8 mouse cellular contexts compared by ENCODE assay signal in genomic region chr7:49427843-49428242, GRCm38 (mm10).
DNase-seq lines count a peak whose midpoint lies in the region; ATAC-seq and TF ChIP-seq lines count a peak whose summit lies in the region.

No protein-coding gene starts in this region.

- peaks cover 22% of the 10 kb centered on the region; the same call in 1 of the 2 replicates for H3K4me1 ChIP-seq in hindbrain, embryonic 10.5 days (replicated peaks)
- H3K4me1 ChIP-seq in hindbrain, embryonic 14.5 days (replicated peaks; ENCODE audit: control insufficient read depth, insufficient read depth, low read length): no peaks in the 10 kb centered on the region
- H3K4me1 ChIP-seq in lung, postnatal 0 days (ENCODE audit: insufficient read depth, low read depth, low read length): no peaks in the 10 kb centered on the region

- no peak overlapping the region for H3K4me2 ChIP-seq in hindbrain, embryonic 14.5 days (replicated peaks)
- no peak overlapping the region for H3K4me2 ChIP-seq in lung, postnatal 0 days (replicated peaks; ENCODE audit: low read depth, low read length)

- WGBS in hindbrain, embryonic 10.5 days: 51% methylated on average over 6 of the region's 6 CpGs
- 57% methylated on average over 6 of the region's 6 CpGs for WGBS in hindbrain, embryonic 14.5 days
- WGBS in lung, postnatal 0 days: 35% methylated on average over 6 of the region's 6 CpGs

- no peaks in the 10 kb centered on the region for H3K9me3 ChIP-seq in hindbrain, embryonic 10.5 days
- no peaks in the 10 kb centered on the region for H3K9me3 ChIP-seq in hindbrain, embryonic 14.5 days (ENCODE audit: control insufficient read depth, low read length)
- no peaks in the 10 kb centered on the region for H3K9me3 ChIP-seq in lung, postnatal 0 days (ENCODE audit: low read length)

- no peak overlapping the region for H3K4me3 ChIP-seq in hindbrain, embryonic 10.5 days
- no peak overlapping the region for H3K4me3 ChIP-seq in hindbrain, embryonic 14.5 days (replicated peaks; ENCODE audit: low read length)
- no peak overlapping the region for H3K4me3 ChIP-seq in C2C12 (ENCODE audit: insufficient read depth, poor library complexity, severe bottlenecking)
- H3K4me3 ChIP-seq in lung, postnatal 0 days (ENCODE audit: low read depth, low read length): no peak overlapping the region

- ATAC-seq in hindbrain, embryonic 14.5 days (ENCODE audit: low FRiP score): no peak
- 0 out of 2 replicates have a peak, but pooled peaks have one; percentile 20 for ATAC-seq in lung, postnatal 0 days

- H3K36me3 ChIP-seq in hindbrain, embryonic 10.5 days: peaks cover 5% of the 10 kb centered on the region; the same call in 1 of the 2 replicates
- H3K36me3 ChIP-seq in hindbrain, embryonic 14.5 days (replicated peaks; ENCODE audit: control insufficient read depth, insufficient read depth): no peaks in the 10 kb centered on the region
- peaks cover 5% of the 10 kb centered on the region for H3K36me3 ChIP-seq in C2C12 (ENCODE audit: control insufficient read depth, insufficient read depth)
- no peaks in the 10 kb centered on the region for H3K36me3 ChIP-seq in lung, postnatal 0 days (ENCODE audit: insufficient read depth, low read length)

- no peaks in the 10 kb centered on the region for H3K79me3 ChIP-seq in C2C12 (ENCODE audit: low read depth)

- H3K27ac ChIP-seq in hindbrain, embryonic 10.5 days: no peak overlapping the region
- no peak overlapping the region for H3K27ac ChIP-seq in hindbrain, embryonic 14.5 days
- no peak overlapping the region for H3K27ac ChIP-seq in lung, postnatal 0 days (ENCODE audit: low read length)

- no peaks in the 10 kb centered on the region for H3K79me2 ChIP-seq in C2C12 (ENCODE audit: control insufficient read depth, insufficient read depth)

- H3K27me3 ChIP-seq in hindbrain, embryonic 10.5 days (ENCODE audit: insufficient read depth, poor library complexity, severe bottlenecking): no peaks in the 10 kb centered on the region
- no peaks in the 10 kb centered on the region for H3K27me3 ChIP-seq in hindbrain, embryonic 14.5 days (ENCODE audit: control insufficient read depth, insufficient read depth, low read length)
- no peaks in the 10 kb centered on the region for H3K27me3 ChIP-seq in C2C12 (ENCODE audit: control insufficient read depth, insufficient read depth, insufficient read length)
- H3K27me3 ChIP-seq in lung, postnatal 0 days (replicated peaks; ENCODE audit: insufficient read depth, low read length): no peaks in the 10 kb centered on the region

- peak; percentile 20 for TF ChIP-seq CTCF in C2C12 (IDR thresholded peaks at IDR 0.05; ENCODE audit: control insufficient read depth, insufficient read depth, insufficient read length)
- TF ChIP-seq CTCF in lung, postnatal 0 days (IDR thresholded peaks at IDR 0.05): peak; percentile 88

- peak; percentile 46 for DNase-seq in hindbrain, embryonic 10.5 days (ENCODE audit: low spot score)
- DNase-seq in hindbrain, embryonic 14.5 days (ENCODE audit: low spot score): no peak
- DNase-seq in T-cell, adult 2 months (ENCODE audit: low spot score): peak; percentile 25
- DNase-seq in lung, postnatal 0 days (ENCODE audit: low spot score): peak; percentile 62
- DNase-seq in layer of hippocampus, postnatal 25 days (ENCODE audit: extremely low spot score in 1 of 2, low spot score in 1 of 2): no peak
- DNase-seq in layer of hippocampus, postnatal 36 days: no peak
- DNase-seq in layer of hippocampus, adult 8-10 months (ENCODE audit: low spot score in 2 of 2): no peak

- no peak for TF ChIP-seq EP300 in lung, postnatal 0 days (IDR thresholded peaks at IDR 0.05)

- no peak overlapping the region for H3K9ac ChIP-seq in hindbrain, embryonic 14.5 days
- no peak overlapping the region for H3K9ac ChIP-seq in lung, postnatal 0 days (replicated peaks; ENCODE audit: low read depth)

- H3ac ChIP-seq in C2C12 (ENCODE audit: control insufficient read depth, insufficient read length, low read depth): no peak overlapping the region

TF ChIP-seq in C2C12, 6 proteins besides CTCF, POLR2A, EP300 and RAD21:
- TF ChIP-seq MAX (IDR thresholded peaks at IDR 0.05) (no peak), MYOG (IDR thresholded peaks at IDR 0.05; ENCODE audit: control insufficient read depth, extremely low read depth, insufficient read length) (no peak), CEBPB (IDR thresholded peaks at IDR 0.05; ENCODE audit: low read depth) (no peak), USF1 (IDR thresholded peaks at IDR 0.05; ENCODE audit: low read depth) (no peak), MYOD1 (IDR thresholded peaks at IDR 0.05; ENCODE audit: control insufficient read depth, insufficient read length, low read depth) (no peak), FOSL1 (IDR thresholded peaks at IDR 0.05; ENCODE audit: insufficient read depth, low read length, poor library complexity, severe bottlenecking) (no peak)

Comparison
In these comparisons a context has a peak if more than half of its experiments do, and no peak if none do; other contexts are left out.
1. DNase-seq: peak in hindbrain, embryonic 10.5 days (single experiment), T-cell, adult 2 months (single experiment) and lung, postnatal 0 days (single experiment); none in hindbrain, embryonic 14.5 days (single experiment), layer of hippocampus, postnatal 25 days (0 of 2), layer of hippocampus, postnatal 36 days (0 of 2) and layer of hippocampus, adult 8-10 months (0 of 2).